Mouse (Mus musculus) midbrain, embryonic 11.5 days (tissue): ENCODE measurements around the gene Six4. TPM values are rescaled to one million over a fixed set of nuclear protein-coding genes. Genes with fewer than 3 reads are reported as not detected.

Experiments
- ATAC-seq: fragments of 200-750 bp; cut with Nextera tagmentation; 2 replicates; pipeline ENCODE4 v1.8.0; 2017; ENCODE audit warnings: moderate TSS enrichment, moderate library complexity; ENCODE audit not compliant: low FRiP score
- DNase-seq: peaks from one replicate; pipeline ENCODE4 v3.0.0; 2015; ENCODE audit warnings: low spot score; ENCODE audit errors: missing footprints
- H3K27ac ChIP-seq: fragments of 300-500 bp; sonication (generic); 2 replicates; pipeline ENCODE4 v1.5.1; 2014; ENCODE audit warnings: low read depth, low read length
- H3K27me3 ChIP-seq: fragments of 300-500 bp; sonication (generic); 2 replicates; pipeline ENCODE4 v1.6.1; 2014; ENCODE audit warnings: mild to moderate bottlenecking, low read length, moderate library complexity, mixed read lengths; ENCODE audit not compliant: control insufficient read depth, insufficient read depth
- H3K36me3 ChIP-seq: fragments of 300-500 bp; sonication (generic); 2 replicates; pipeline ENCODE4 v1.6.1; 2014; ENCODE audit warnings: mild to moderate bottlenecking, low read length, moderate library complexity, mixed read lengths; ENCODE audit not compliant: control insufficient read depth, insufficient read depth
- H3K4me1 ChIP-seq: fragments of 300-500 bp; sonication (generic); 2 replicates; pipeline ENCODE4 v1.6.1; 2014; ENCODE audit warnings: low read length; ENCODE audit not compliant: control insufficient read depth, insufficient read depth
- H3K4me2 ChIP-seq: fragments of 300-500 bp; sonication (generic); 2 replicates; pipeline ENCODE4 v1.6.1; 2014; ENCODE audit warnings: mild to moderate bottlenecking, moderate library complexity
- H3K4me3 ChIP-seq: fragments of 300-500 bp; sonication (generic); 2 replicates; pipeline ENCODE4 v1.5.1; 2014; ENCODE audit warnings: low read depth, low read length
- H3K9ac ChIP-seq: fragments of 300-500 bp; sonication (generic); 2 replicates; pipeline ENCODE4 v1.6.1; 2014; ENCODE audit warnings: low read length
- H3K9me3 ChIP-seq: fragments of 300-500 bp; sonication (generic); 2 replicates; pipeline ENCODE4 v1.6.1; 2016; ENCODE audit warnings: low read length; ENCODE audit not compliant: control insufficient read depth
- WGBS: fragments of 180-500 bp; shearing (Covaris S2); extraction: QIAGEN DNeasy Blood & Tissue Kit; methylation state at CpG from one replicate; pipeline ENCODE4 v1.1.7; 2014; 5-methylcytosine and 5-hydroxymethylcytosine counted together
- polyA plus RNA-seq: library from polyadenylated mRNA; unstranded; fragments of >200 nt; fragmentation: Nextera tagmentation; extraction: Ambion mirVana; gene quantifications from 2 replicates; pipeline ENCODE4 v1.2.1, GENCODE M21; 2014

Gene Six4
- polyA plus RNA-seq, 1 experiment from 2014 or later = 3.0 TPM

- H3K27me3 ChIP-seq = peaks cover 42% of the 10 kb centered on the region
- H3K27ac ChIP-seq = no peak overlapping the region
- DNase-seq = peak; percentile 69
- no peaks in the 10 kb centered on the region for H3K36me3 ChIP-seq
- peaks cover 10% of the 10 kb centered on the region for H3K4me1 ChIP-seq
- no peaks in the 10 kb centered on the region for H3K9me3 ChIP-seq
- 88% methylated on average over 6 of the region's 6 CpGs for WGBS
- no peak for ATAC-seq
- H3K4me2 ChIP-seq = no peak overlapping the region
- no peak overlapping the region for H3K9ac ChIP-seq
- no peak overlapping the region for H3K4me3 ChIP-seq
Observed at GRCm38 (mm10) chr12:73057492-73057891, 55.8 kb downstream of the Six4 start.

- no peak for ATAC-seq
- Histone ChIP-seq H3K4me3 (no peak overlapping the region), H3K9me3 (no peaks in the 10 kb centered on the region), H3K36me3 (no peaks in the 10 kb centered on the region), H3K4me1 (peaks cover 10% of the 10 kb centered on the region), H3K27me3 (peaks cover 60% of the 10 kb centered on the region), H3K4me2 (no peak overlapping the region), H3K27ac (no peak overlapping the region), H3K9ac (no peak overlapping the region)
- 15% methylated on average over 5 of the region's 5 CpGs for WGBS
- no peak for DNase-seq
Observed at GRCm38 (mm10) chr12:73055451-73055850, 57.8 kb downstream of the Six4 start.

GRCm38 (mm10) chr12:73054576-73055185 is 58.6 kb downstream of the Six4 start:
- Histone ChIP-seq H3K4me2 (no peak overlapping the region; the same call in 1 of the 2 replicates), H3K4me3 (no peak overlapping the region; the same call in 1 of the 2 replicates), H3K27me3 (peaks cover 68% of the 10 kb centered on the region), H3K9me3 (no peaks in the 10 kb centered on the region), H3K36me3 (no peaks in the 10 kb centered on the region), H3K4me1 (peaks cover 10% of the 10 kb centered on the region), H3K9ac (no peak overlapping the region), H3K27ac (no peak overlapping the region)
- no peak for ATAC-seq
- 8% methylated on average over 15 of the region's 15 CpGs for WGBS
- DNase-seq = peak; percentile 91

GRCm38 (mm10) chr12:73053668-73054241 is 59.5 kb downstream of the Six4 start, which contains the start of gene Six1:
TSS of gene Six1 (minus strand) at chr12:73053887.
- Histone ChIP-seq H3K9ac (peak within 1 kb of the TSS; percentile 36), H3K4me1 (peaks cover 10% of the 10 kb centered on the region), H3K27me3 (peaks cover 77% of the 10 kb centered on the region), H3K36me3 (no peaks in the 10 kb centered on the region), H3K27ac (no peak within 1 kb of the TSS), H3K4me2 (peak within 1 kb of the TSS; percentile 73), H3K4me3 (peak within 1 kb of the TSS; percentile 33), H3K9me3 (no peaks in the 10 kb centered on the region)
- ATAC-seq (peak; percentile 87), DNase-seq (peak; percentile 97)
- under 1% methylated on average over 42 of the region's 42 CpGs for WGBS

GRCm38 (mm10) chr12:73052651-73053591 is 60.3 kb downstream of the Six4 start:
- Histone ChIP-seq H3K4me1 (peaks cover 10% of the 10 kb centered on the region), H3K9me3 (no peaks in the 10 kb centered on the region), H3K36me3 (no peaks in the 10 kb centered on the region), H3K4me2 (peak overlapping the region; percentile 73; the same call in 1 of the 2 replicates), H3K4me3 (peak overlapping the region; percentile 33), H3K27ac (no peak overlapping the region), H3K27me3 (peaks cover 86% of the 10 kb centered on the region), H3K9ac (no peak overlapping the region)
- WGBS = under 1% methylated on average over 34 of the region's 34 CpGs
- ATAC-seq = no peak
- peak; percentile 96 for DNase-seq

GRCm38 (mm10) chr12:73052036-73052650 is 61.1 kb downstream of the Six4 start:
- Histone ChIP-seq H3K9ac (no peak overlapping the region), H3K27me3 (peaks cover 91% of the 10 kb centered on the region), H3K4me1 (peaks cover 10% of the 10 kb centered on the region), H3K9me3 (no peaks in the 10 kb centered on the region), H3K4me2 (no peak overlapping the region), H3K4me3 (no peak overlapping the region), H3K36me3 (no peaks in the 10 kb centered on the region), H3K27ac (no peak overlapping the region)
- no peak for ATAC-seq
- 2% methylated on average over 19 of the region's 19 CpGs for WGBS
- peak; percentile 95 for DNase-seq

GRCm38 (mm10) chr12:73050811-73051580 is 62.3 kb downstream of the Six4 start:
- ATAC-seq (no peak), DNase-seq (peak; percentile 95)
- Histone ChIP-seq H3K4me2 (no peak overlapping the region), H3K9ac (no peak overlapping the region), H3K36me3 (no peaks in the 10 kb centered on the region), H3K4me3 (no peak overlapping the region), H3K9me3 (no peaks in the 10 kb centered on the region), H3K27ac (no peak overlapping the region), H3K4me1 (peaks cover 13% of the 10 kb centered on the region), H3K27me3 (peaks cover 98% of the 10 kb centered on the region)
- 0% methylated on average over 15 of the region's 15 CpGs for WGBS

GRCm38 (mm10) chr12:73050305-73050704 is 63.0 kb downstream of the Six4 start:
- Histone ChIP-seq H3K9ac (no peak overlapping the region), H3K4me3 (no peak overlapping the region), H3K9me3 (no peaks in the 10 kb centered on the region), H3K27ac (no peak overlapping the region), H3K36me3 (no peaks in the 10 kb centered on the region), H3K4me2 (no peak overlapping the region), H3K4me1 (peaks cover 13% of the 10 kb centered on the region), H3K27me3 (peaks cover 98% of the 10 kb centered on the region)
- ATAC-seq (no peak), DNase-seq (no peak)
- under 1% methylated on average over 13 of the region's 13 CpGs for WGBS
